Mouse (Mus musculus): ENCODE results near the gene Ryk. TPM values are rescaled to one million over a fixed set of nuclear protein-coding genes. Genes with fewer than 3 reads are reported as not detected.
"Not testable (repeated sequence)": the region's sequence is repeated elsewhere in the genome, so short reads cannot be mapped to it uniquely, and the experiment has no call there.

The Ryk gene
- polyA plus RNA-seq, 1 experiment from 2014 or later = 33.4 TPM

DNA sequence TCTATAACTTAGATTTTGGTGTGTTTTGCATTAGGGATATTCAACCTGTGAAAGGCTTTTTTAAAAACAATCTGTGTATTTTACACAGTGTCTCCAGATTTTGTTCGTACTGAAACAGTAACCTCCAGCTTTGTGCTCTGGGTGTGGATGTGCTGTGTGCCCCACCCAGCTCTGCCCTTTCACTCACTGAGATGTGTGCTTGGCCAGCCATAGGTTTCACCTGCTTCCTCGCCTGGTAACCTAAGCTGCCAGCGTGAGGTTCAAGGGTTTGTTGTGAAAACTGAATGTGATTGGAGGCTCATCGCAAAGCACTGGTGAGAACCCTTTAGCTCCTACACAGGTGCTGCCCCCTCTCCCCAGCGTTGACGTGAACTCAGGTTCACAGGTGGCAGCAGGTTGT lies 70.2 kb downstream of the Ryk start:
- peaks cover 59% of the 10 kb centered on the region for H3K36me3 ChIP-seq (ENCODE audit: insufficient read depth)
- ATAC-seq (ENCODE audit: insufficient read depth) = no peak

DNA sequence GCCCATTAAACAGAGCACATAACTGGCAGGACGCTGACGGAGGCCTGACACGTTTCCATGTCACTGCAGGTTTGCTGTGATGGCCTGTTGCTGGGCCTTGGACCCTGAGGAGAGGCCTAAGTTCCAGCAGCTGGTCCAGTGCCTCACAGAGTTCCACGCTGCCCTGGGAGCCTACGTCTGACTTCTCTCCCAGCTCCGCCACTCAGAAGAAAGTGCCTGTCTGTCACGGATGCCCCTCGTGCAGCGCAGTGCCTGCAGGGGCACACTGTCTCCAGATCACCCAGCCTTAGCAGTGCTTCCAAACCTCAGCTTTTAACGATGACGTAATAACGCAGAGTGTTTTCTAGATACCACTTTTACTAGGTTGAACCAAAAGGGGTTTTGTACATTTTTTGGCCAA lies 72.1 kb downstream of the Ryk start:
- Histone ChIP-seq H3K27ac (ENCODE audit: low read depth) (no peak overlapping the region), H3K9ac (no peak overlapping the region), H3K27me3 (ENCODE audit: insufficient read depth, low read length) (no peaks in the 10 kb centered on the region), H3K4me2 (no peak overlapping the region), H3K4me1 (ENCODE audit: insufficient read depth) (no peaks in the 10 kb centered on the region), H3K9me3 (ENCODE audit: low read depth, low read length) (no peaks in the 10 kb centered on the region), H3K4me3 (ENCODE audit: low read depth, low read length) (no peak overlapping the region), H3K36me3 (ENCODE audit: insufficient read depth) (peaks cover 69% of the 10 kb centered on the region)
- ATAC-seq (ENCODE audit: insufficient read depth) (no peak), DNase-seq (no peak)
- 86% methylated on average over 12 of the region's 12 CpGs for WGBS
- TF ChIP-seq CTCF (IDR thresholded peaks at IDR 0.05; ENCODE audit: low read depth) = no peak

More for the DNA sequence above, 70.2 kb downstream of the Ryk start:
- no peak overlapping the region for H3K4me3 ChIP-seq (ENCODE audit: low read depth, low read length)
- TF ChIP-seq CTCF (IDR thresholded peaks at IDR 0.05; ENCODE audit: low read depth) = no peak
- no peak for DNase-seq
- no peak overlapping the region for H3K4me2 ChIP-seq
- H3K9ac ChIP-seq = no peak overlapping the region
- H3K4me1 ChIP-seq (ENCODE audit: insufficient read depth) = no peaks in the 10 kb centered on the region
- no peak overlapping the region for H3K27ac ChIP-seq (ENCODE audit: low read depth)
- 85% methylated on average over 6 of the region's 6 CpGs for whole genome bisulfite sequencing
- H3K27me3 ChIP-seq (ENCODE audit: insufficient read depth, low read length) = no peaks in the 10 kb centered on the region
- no peaks in the 10 kb centered on the region for H3K9me3 ChIP-seq (ENCODE audit: low read depth, low read length)

DNA sequence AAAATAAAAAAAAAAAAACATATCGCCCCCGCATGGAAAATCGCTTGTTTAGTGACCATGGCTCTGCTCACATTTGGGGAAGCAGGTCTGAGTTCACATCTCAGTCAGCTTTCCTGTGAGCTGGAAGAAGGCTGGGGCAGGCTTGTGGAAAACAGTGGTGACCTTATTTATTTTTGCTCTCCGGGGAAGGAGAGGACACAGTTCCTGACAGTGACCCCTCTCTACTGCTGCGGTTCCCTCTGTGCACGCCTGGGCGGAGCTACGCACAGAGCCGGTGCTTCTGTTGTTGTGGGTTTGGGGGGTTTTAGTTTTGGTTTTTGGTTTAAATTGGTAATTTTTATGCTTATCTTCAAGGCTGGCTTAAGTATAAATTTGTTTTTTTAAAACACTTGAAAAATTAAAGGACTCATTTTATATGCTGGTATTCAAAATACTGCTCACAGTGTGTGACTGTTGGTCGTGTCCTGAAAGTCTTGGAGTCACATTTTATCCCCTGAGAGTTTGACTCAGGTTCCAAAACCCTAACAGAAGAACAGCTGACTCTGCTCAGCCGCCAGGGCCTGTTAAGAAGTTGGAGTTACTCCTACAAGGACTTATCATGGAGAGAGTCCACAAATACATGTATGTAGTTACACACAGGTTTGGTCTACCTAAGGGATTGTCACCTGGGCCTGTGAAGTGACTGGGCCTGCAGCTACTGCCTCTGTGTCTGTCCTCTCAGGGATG lies 73.0 kb downstream of the Ryk start:
- 79% methylated on average over 11 of the region's 11 CpGs for WGBS
- Histone ChIP-seq H3K9me3 (ENCODE audit: low read depth, low read length) (no peaks in the 10 kb centered on the region), H3K36me3 (ENCODE audit: insufficient read depth) (peaks cover 68% of the 10 kb centered on the region), H3K4me3 (ENCODE audit: low read depth, low read length) (no peak overlapping the region), H3K4me1 (ENCODE audit: insufficient read depth) (no peaks in the 10 kb centered on the region), H3K4me2 (no peak overlapping the region), H3K27ac (ENCODE audit: low read depth) (no peak overlapping the region), H3K27me3 (ENCODE audit: insufficient read depth, low read length) (no peaks in the 10 kb centered on the region), H3K9ac (no peak overlapping the region)
- DNase-seq = no peak
- no peak for ATAC-seq (ENCODE audit: insufficient read depth)
- no peak for TF ChIP-seq CTCF (IDR thresholded peaks at IDR 0.05; ENCODE audit: low read depth)

DNA sequence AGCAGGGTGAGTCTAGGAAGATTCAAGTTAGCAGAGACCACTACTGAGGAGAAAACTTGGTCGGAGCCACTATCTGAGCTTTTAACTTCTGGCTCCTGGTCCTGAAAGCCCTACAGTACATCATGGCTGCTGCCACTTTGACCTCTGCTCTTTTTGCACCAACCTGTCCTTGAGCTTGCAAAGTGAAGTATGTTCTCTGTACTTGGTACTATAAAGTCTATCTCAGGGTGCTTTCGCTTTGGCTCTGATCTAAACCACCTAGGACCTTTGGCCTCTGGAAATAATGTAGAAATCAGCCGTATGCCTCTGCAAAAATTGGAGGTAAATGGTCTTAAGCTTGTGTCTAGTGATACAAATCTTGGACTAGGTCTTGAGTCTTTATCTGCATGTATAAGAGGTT lies 76.8 kb downstream of the Ryk start:
- no peak for ATAC-seq (ENCODE audit: insufficient read depth)
- 94% methylated on average over 3 of the region's 3 CpGs for WGBS

DNA sequence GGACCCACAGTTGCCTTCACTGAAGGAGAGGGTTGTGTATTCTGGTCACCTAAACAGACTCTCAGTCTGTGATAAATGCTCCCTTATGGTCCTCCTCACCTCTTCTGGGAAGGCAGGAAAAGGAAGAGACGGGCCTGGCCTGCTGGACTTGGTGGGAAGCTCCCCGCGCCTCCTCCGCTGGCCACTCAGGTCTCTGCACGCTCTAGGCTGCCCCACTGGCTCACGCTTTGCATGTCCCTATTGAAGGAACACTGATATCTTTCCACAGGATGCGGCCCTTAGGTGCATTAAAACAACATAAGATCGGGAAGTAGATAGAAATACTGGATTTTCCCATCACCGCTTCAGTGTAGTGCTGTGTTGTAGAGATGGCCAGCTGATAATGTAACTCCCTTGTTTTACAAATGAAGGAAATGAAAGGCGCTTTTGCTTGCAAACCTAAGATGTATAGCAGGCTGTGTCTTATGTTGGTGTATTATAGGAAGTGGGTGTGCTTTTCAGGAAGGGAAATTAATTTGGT lies 77.9 kb downstream of the Ryk start:
- H3K36me3 ChIP-seq (ENCODE audit: insufficient read depth) = peaks cover 32% of the 10 kb centered on the region
- no peaks in the 10 kb centered on the region; the same call in 1 of the 2 replicates for H3K4me1 ChIP-seq (ENCODE audit: insufficient read depth)
- DNase-seq = no peak
- ATAC-seq (ENCODE audit: insufficient read depth) = no peak
- TF ChIP-seq CTCF (IDR thresholded peaks at IDR 0.05; ENCODE audit: low read depth) = no peak
- H3K4me3 ChIP-seq (ENCODE audit: low read depth, low read length) = no peak overlapping the region
- 85% methylated on average over 10 of the region's 10 CpGs for WGBS
- H3K9me3 ChIP-seq (ENCODE audit: low read depth, low read length) = no peaks in the 10 kb centered on the region
- no peak overlapping the region for H3K9ac ChIP-seq
- H3K4me2 ChIP-seq = no peak overlapping the region
- H3K27ac ChIP-seq (ENCODE audit: low read depth) = no peak overlapping the region
- H3K27me3 ChIP-seq (ENCODE audit: insufficient read depth, low read length) = no peaks in the 10 kb centered on the region

More for the DNA sequence above, 76.8 kb downstream of the Ryk start:
- Histone ChIP-seq H3K27me3 (ENCODE audit: insufficient read depth, low read length) (no peaks in the 10 kb centered on the region), H3K27ac (ENCODE audit: low read depth) (no peak overlapping the region), H3K4me1 (ENCODE audit: insufficient read depth) (no peaks in the 10 kb centered on the region; the same call in 1 of the 2 replicates), H3K4me3 (ENCODE audit: low read depth, low read length) (no peak overlapping the region), H3K4me2 (no peak overlapping the region), H3K9me3 (ENCODE audit: low read depth, low read length) (no peaks in the 10 kb centered on the region), H3K9ac (no peak overlapping the region), H3K36me3 (ENCODE audit: insufficient read depth) (peaks cover 39% of the 10 kb centered on the region)
- TF ChIP-seq CTCF (IDR thresholded peaks at IDR 0.05; ENCODE audit: low read depth) = no peak
- DNase-seq = no peak

DNA sequence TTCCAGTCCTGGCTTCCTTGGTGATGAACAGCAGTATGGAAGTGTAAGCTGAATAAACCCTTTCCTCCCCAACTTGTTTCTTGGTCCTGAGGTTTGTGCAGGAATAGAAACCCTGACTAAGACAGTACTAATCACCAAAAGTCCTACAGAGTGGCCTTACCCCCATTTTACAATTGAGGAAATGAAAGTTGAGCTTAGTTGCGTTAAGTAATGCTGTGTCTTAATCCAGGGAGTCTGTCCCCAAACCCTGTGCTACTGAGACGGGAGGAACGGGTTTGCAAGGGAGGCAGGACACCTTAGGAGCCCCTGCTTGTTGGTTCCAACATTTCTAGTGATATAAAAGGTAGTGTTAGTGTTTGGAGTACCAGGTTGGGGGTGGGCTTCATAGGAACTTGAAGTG lies 78.9 kb downstream of the Ryk start:
- H3K4me3 ChIP-seq (ENCODE audit: low read depth, low read length); H3K4me2 ChIP-seq; H3K9ac ChIP-seq; H3K27me3 ChIP-seq (ENCODE audit: insufficient read depth, low read length); DNase-seq; H3K4me1 ChIP-seq (ENCODE audit: insufficient read depth); H3K9me3 ChIP-seq (ENCODE audit: low read depth, low read length); ATAC-seq (ENCODE audit: insufficient read depth): not testable (repeated sequence)
- H3K36me3 ChIP-seq (ENCODE audit: insufficient read depth) = peaks cover 22% of the 10 kb centered on the region; the same call in 1 of the 2 replicates
- peak overlapping the region; percentile 9; the same call in 1 of the 2 replicates for H3K27ac ChIP-seq (ENCODE audit: low read depth)
- 93% methylated on average over 3 of the region's 3 CpGs for WGBS

DNA sequence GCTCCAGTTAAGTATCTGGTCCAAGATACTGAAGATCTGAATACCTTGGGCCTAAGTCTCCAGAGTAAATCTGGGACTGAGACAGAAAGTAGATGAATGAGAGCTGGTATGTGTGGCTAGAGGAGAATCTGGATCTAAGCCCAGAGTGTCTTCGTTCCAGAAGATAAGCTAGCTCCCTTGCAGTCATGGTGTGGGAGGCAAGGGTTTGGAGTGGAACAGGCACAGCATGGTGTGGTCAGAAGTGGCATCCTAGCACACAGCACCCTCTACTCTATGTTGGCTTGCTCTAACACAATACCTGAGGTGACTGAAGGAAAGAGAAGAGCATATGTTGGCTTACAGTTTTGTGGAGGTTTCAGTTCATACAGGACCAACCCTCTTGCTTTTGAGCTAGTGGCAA lies 79.9 kb downstream of the Ryk start:
- no peak overlapping the region for H3K4me3 ChIP-seq (ENCODE audit: low read depth, low read length)
- peak overlapping the region; percentile 9; the same call in 1 of the 2 replicates for H3K27ac ChIP-seq (ENCODE audit: low read depth)
- 22% methylated on average over 1 of the region's 1 CpGs for WGBS
- H3K27me3 ChIP-seq (ENCODE audit: insufficient read depth, low read length) = no peaks in the 10 kb centered on the region
- no peak for TF ChIP-seq CTCF (IDR thresholded peaks at IDR 0.05; ENCODE audit: low read depth)
- H3K9me3 ChIP-seq (ENCODE audit: low read depth, low read length) = no peaks in the 10 kb centered on the region
- peaks cover 19% of the 10 kb centered on the region; the same call in 1 of the 2 replicates for H3K36me3 ChIP-seq (ENCODE audit: insufficient read depth)
- peak; percentile 72 for DNase-seq
- no peak overlapping the region for H3K9ac ChIP-seq
- no peak overlapping the region for H3K4me2 ChIP-seq
- no peaks in the 10 kb centered on the region; the same call in 1 of the 2 replicates for H3K4me1 ChIP-seq (ENCODE audit: insufficient read depth)
- peak; percentile 58; the same call in 1 of the 2 replicates for ATAC-seq (ENCODE audit: insufficient read depth)

All from lung, embryonic 14.5 days (tissue).